ENCODE assay signal across 8 mouse cellular contexts in the genomic region with DNA sequence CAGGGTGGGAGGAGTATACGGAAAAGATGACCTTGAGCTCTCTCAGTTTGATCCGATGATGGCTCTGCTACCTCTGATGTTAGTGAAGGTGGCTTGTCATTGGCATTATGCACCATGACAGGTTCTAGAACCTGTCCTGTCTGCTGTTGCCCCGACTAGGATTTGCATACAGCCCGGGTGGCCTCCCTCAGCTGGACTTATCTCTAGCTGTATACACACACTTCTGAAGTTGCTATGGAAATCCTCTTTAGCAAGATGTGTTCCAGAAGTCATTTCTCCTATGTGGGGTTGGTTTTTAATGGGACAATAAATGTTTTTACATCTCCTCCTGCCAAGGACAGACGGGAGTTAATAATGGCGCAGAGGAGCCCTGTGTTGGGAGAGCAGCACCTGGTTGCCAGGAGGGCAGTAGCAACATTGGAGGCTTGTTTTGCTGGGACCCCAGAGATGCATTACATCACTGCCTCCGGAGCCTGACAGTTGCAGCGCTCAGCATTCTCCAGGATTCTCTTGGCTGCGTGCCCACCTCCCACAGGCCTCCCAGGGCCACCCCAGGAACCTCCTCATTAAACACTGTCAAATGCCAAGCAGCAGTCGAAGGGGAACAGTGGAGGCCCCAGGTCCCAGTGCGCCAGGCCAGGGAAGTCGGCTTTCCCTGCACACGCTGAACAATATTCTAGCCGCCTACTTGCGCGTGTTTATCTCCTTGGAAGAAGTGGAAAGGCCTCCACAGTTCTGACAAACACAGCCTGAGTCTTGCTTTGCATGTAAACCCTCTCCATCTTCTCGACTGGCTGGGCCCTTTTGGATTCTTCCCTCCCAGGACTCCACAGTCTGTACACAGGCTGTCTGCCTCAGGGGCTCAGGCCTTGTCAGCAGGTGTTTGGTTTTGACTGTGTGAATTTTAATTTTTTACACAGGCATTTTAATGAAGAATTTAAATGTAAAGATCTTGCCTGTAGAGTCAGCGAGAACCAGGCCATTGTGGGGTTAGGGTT.
DNase-seq lines count a peak whose midpoint lies in the region; ATAC-seq lines count a peak whose summit lies in the region.

No protein-coding gene starts in this region.

- H3K9me3 ChIP-seq in hindbrain, embryonic 15.5 days, result no peaks in the 10 kb centered on the region
- H3K9me3 ChIP-seq in midbrain, embryonic 10.5 days (replicated peaks), result no peaks in the 10 kb centered on the region
- no peaks in the 10 kb centered on the region for H3K9me3 ChIP-seq in stomach, embryonic 14.5 days (ENCODE audit: control insufficient read depth, low read depth, low read length)

- DNase-seq in NIH3T3 (ENCODE audit: low read depth), result peak; percentile 35
- peak; percentile 12 for DNase-seq in cerebellum, adult 8-10 months
- DNase-seq in frontal cortex, postnatal 25 days (ENCODE audit: low spot score in 2 of 2), result peak; percentile 60 to 64
- DNase-seq in layer of hippocampus, postnatal 14 days (ENCODE audit: low spot score in 2 of 2), result peak; percentile 66 to 72
- no peak for DNase-seq in midbrain, embryonic 10.5 days (ENCODE audit: low spot score)
- no peak for DNase-seq in natural killer cell, adult 2 months (ENCODE audit: low spot score in 2 of 2)

- no peak overlapping the region for H3K9ac ChIP-seq in hindbrain, embryonic 15.5 days
- H3K9ac ChIP-seq in stomach, embryonic 14.5 days (replicated peaks; ENCODE audit: low read depth, low read length), result no peak overlapping the region

- peaks cover 26% of the 10 kb centered on the region for H3K4me1 ChIP-seq in hindbrain, embryonic 15.5 days (replicated peaks)
- H3K4me1 ChIP-seq in midbrain, embryonic 10.5 days, result peaks cover 14% of the 10 kb centered on the region
- peaks cover 15% of the 10 kb centered on the region; the same call in 1 of the 2 replicates for H3K4me1 ChIP-seq in stomach, embryonic 14.5 days (ENCODE audit: control insufficient read depth, insufficient read depth, low read length)

- peak; percentile 90 for ATAC-seq in hindbrain, embryonic 15.5 days (ENCODE audit: low FRiP score, low read depth)
- ATAC-seq in stomach, embryonic 14.5 days (ENCODE audit: insufficient number of reproducible peaks, insufficient read depth, low FRiP score, low read depth), result peak; percentile 83; the same call in 1 of the 2 replicates

- H3K36me3 ChIP-seq in hindbrain, embryonic 15.5 days, result no peaks in the 10 kb centered on the region
- no peaks in the 10 kb centered on the region for H3K36me3 ChIP-seq in midbrain, embryonic 10.5 days
- no peaks in the 10 kb centered on the region for H3K36me3 ChIP-seq in stomach, embryonic 14.5 days (ENCODE audit: control insufficient read depth, insufficient read depth, low read length)

- H3K27me3 ChIP-seq in hindbrain, embryonic 15.5 days, result no peaks in the 10 kb centered on the region
- H3K27me3 ChIP-seq in midbrain, embryonic 10.5 days (ENCODE audit: low read depth, poor library complexity, severe bottlenecking), result no peaks in the 10 kb centered on the region
- H3K27me3 ChIP-seq in stomach, embryonic 14.5 days (ENCODE audit: control insufficient read depth, insufficient read depth, low read length), result no peaks in the 10 kb centered on the region

- H3K4me3 ChIP-seq in hindbrain, embryonic 15.5 days, result no peak overlapping the region
- H3K4me3 ChIP-seq in midbrain, embryonic 10.5 days, result no peak overlapping the region
- H3K4me3 ChIP-seq in stomach, embryonic 14.5 days (ENCODE audit: low read depth, low read length), result no peak overlapping the region

- H3K27ac ChIP-seq in hindbrain, embryonic 15.5 days (replicated peaks), result peak overlapping the region; percentile 72
- H3K27ac ChIP-seq in midbrain, embryonic 10.5 days (replicated peaks), result peak overlapping the region; percentile 57; the same call in 1 of the 2 replicates
- H3K27ac ChIP-seq in stomach, embryonic 14.5 days (ENCODE audit: low read length), result peak overlapping the region; percentile 75

- WGBS in hindbrain, embryonic 15.5 days, result 23% methylated on average over 18 of the region's 18 CpGs
- 79% methylated on average over 18 of the region's 18 CpGs for WGBS in midbrain, embryonic 10.5 days
- WGBS in stomach, embryonic 14.5 days, result 28% methylated on average over 18 of the region's 18 CpGs

- no peak overlapping the region for H3K4me2 ChIP-seq in hindbrain, embryonic 15.5 days
- no peak overlapping the region for H3K4me2 ChIP-seq in stomach, embryonic 14.5 days (replicated peaks; ENCODE audit: low read depth, low read length)

Comparison
In these comparisons a context has a peak if more than half of its experiments do, and no peak if none do; other contexts are left out.
1. DNase-seq: peak in NIH3T3 (single experiment), cerebellum, adult 8-10 months (single experiment), frontal cortex, postnatal 25 days (2 of 2) and layer of hippocampus, postnatal 14 days (2 of 2); none in midbrain, embryonic 10.5 days (single experiment) and natural killer cell, adult 2 months (0 of 2).
2. Peak in every context shown above with its lines, with median percentiles within 50 percentile points of each other: H3K27ac ChIP-seq.